Mouse (Mus musculus) heart, embryonic 16.5 days (tissue): ENCODE data around the gene Bicc1. TPM values are rescaled to one million over a fixed set of nuclear protein-coding genes. Genes with fewer than 3 reads are reported as not detected.

Experiments used
- ATAC-seq: fragments of 200-750 bp; cut with Nextera tagmentation; replicated peaks from 2 replicates; pipeline ENCODE4 v1.8.0; 2017; ENCODE audit warnings: moderate number of reproducible peaks; ENCODE audit not compliant: insufficient read depth, low FRiP score; ENCODE audit errors: extremely low read depth
- H3K27ac ChIP-seq: fragments of 300-500 bp; sonication (generic); 2 replicates; pipeline ENCODE4 v1.5.1; 2014; ENCODE audit warnings: mild to moderate bottlenecking, low read length, control low read depth, moderate library complexity
- H3K27me3 ChIP-seq: fragments of 300-500 bp; sonication (generic); 2 replicates; pipeline ENCODE4 v1.6.1; 2014; ENCODE audit warnings: low read length, mixed read lengths; ENCODE audit not compliant: control insufficient read depth, insufficient read depth
- H3K36me3 ChIP-seq: fragments of 300-500 bp; sonication (generic); 2 replicates; pipeline ENCODE4 v1.6.1; 2014; ENCODE audit not compliant: control insufficient read depth, insufficient read depth
- H3K4me1 ChIP-seq: fragments of 300-500 bp; sonication (generic); 2 replicates; pipeline ENCODE4 v1.6.1; 2014; ENCODE audit warnings: low read length, mixed read lengths; ENCODE audit not compliant: control insufficient read depth, insufficient read depth
- H3K4me2 ChIP-seq: fragments of 300-500 bp; sonication (generic); 2 replicates; pipeline ENCODE4 v1.6.1; 2014; ENCODE audit warnings: low read depth, mild to moderate bottlenecking, control low read depth, low read length
- H3K4me3 ChIP-seq: fragments of 300-500 bp; sonication (generic); 2 replicates; pipeline ENCODE4 v1.5.1; 2014; ENCODE audit warnings: mild to moderate bottlenecking, control low read depth, low read length
- H3K9ac ChIP-seq: fragments of 300-500 bp; sonication (generic); 2 replicates; pipeline ENCODE4 v1.6.1; 2014; ENCODE audit warnings: low read length, control low read depth
- H3K9me3 ChIP-seq: fragments of 300-500 bp; sonication (generic); replicated peaks from 2 replicates; pipeline ENCODE4 v1.6.1; 2016; ENCODE audit warnings: low read length; ENCODE audit not compliant: control insufficient read depth
- WGBS: fragments of 180-500 bp; shearing (Covaris S2); extraction: QIAGEN DNeasy Blood & Tissue Kit; methylation state at CpG from one replicate; pipeline ENCODE4 v1.1.7; 2014; 5-methylcytosine and 5-hydroxymethylcytosine counted together
- polyA plus RNA-seq: library from polyadenylated mRNA; unstranded; fragments of >200 nt; fragmentation: Nextera tagmentation; extraction: Ambion mirVana; gene quantifications from 2 replicates; pipeline ENCODE4 v1.2.1, GENCODE M21; 2015

Gene Bicc1
- polyA plus RNA-seq, 1 experiment from 2014 or later, result 16.7 TPM

GRCm38 (mm10) chr10:71060269-71060668, 99.2 kb downstream of the Bicc1 start:
- no peak overlapping the region for H3K4me3 ChIP-seq
- 29% methylated on average over 2 of the region's 2 CpGs for WGBS
- no peak overlapping the region for H3K27ac ChIP-seq
- H3K4me1 ChIP-seq, result peaks cover 25% of the 10 kb centered on the region
- H3K36me3 ChIP-seq, result no peaks in the 10 kb centered on the region
- ATAC-seq, result no peak
- no peaks in the 10 kb centered on the region for H3K27me3 ChIP-seq
- H3K9ac ChIP-seq, result no peak overlapping the region
- no peak overlapping the region for H3K4me2 ChIP-seq
- H3K9me3 ChIP-seq, result no peaks in the 10 kb centered on the region

GRCm38 (mm10) chr10:71058616-71059247, 100.8 kb downstream of the Bicc1 start:
- peak; percentile 71 for ATAC-seq
- no peaks in the 10 kb centered on the region for H3K36me3 ChIP-seq
- H3K9ac ChIP-seq, result peak overlapping the region; percentile 56
- 16% methylated on average over 14 of the region's 14 CpGs for WGBS
- peak overlapping the region; percentile 52 for H3K4me2 ChIP-seq
- no peak overlapping the region; the same call in 1 of the 2 replicates for H3K4me3 ChIP-seq
- no peaks in the 10 kb centered on the region for H3K27me3 ChIP-seq
- peaks cover 25% of the 10 kb centered on the region for H3K4me1 ChIP-seq
- no peaks in the 10 kb centered on the region for H3K9me3 ChIP-seq
- peak overlapping the region; percentile 87 for H3K27ac ChIP-seq

GRCm38 (mm10) chr10:71058070-71058469, 101.4 kb downstream of the Bicc1 start:
- Histone ChIP-seq H3K9ac (peak overlapping the region; percentile 56), H3K27me3 (no peaks in the 10 kb centered on the region), H3K4me3 (no peak overlapping the region), H3K4me2 (peak overlapping the region; percentile 52; the same call in 1 of the 2 replicates), H3K36me3 (no peaks in the 10 kb centered on the region), H3K9me3 (no peaks in the 10 kb centered on the region), H3K4me1 (peaks cover 26% of the 10 kb centered on the region), H3K27ac (peak overlapping the region; percentile 87)
- peak; percentile 55; the same call in 1 of the 2 replicates for ATAC-seq
- WGBS, result 51% methylated on average over 5 of the region's 5 CpGs

- ATAC-seq, result no peak
- peaks cover 20% of the 10 kb centered on the region for H3K4me1 ChIP-seq
- H3K36me3 ChIP-seq, result no peaks in the 10 kb centered on the region
- no peaks in the 10 kb centered on the region for H3K27me3 ChIP-seq
- no peaks in the 10 kb centered on the region for H3K9me3 ChIP-seq
- H3K9ac ChIP-seq, result no peak overlapping the region
- WGBS, result 64% methylated on average over 9 of the region's 9 CpGs
- H3K27ac ChIP-seq, result peak overlapping the region; percentile 81
- no peak overlapping the region for H3K4me3 ChIP-seq
- H3K4me2 ChIP-seq, result peak overlapping the region; percentile 37; the same call in 1 of the 2 replicates
Observed at GRCm38 (mm10) chr10:71052748-71053147, 106.8 kb downstream of the Bicc1 start.

GRCm38 (mm10) chr10:71052208-71052607, 107.3 kb downstream of the Bicc1 start:
- no peaks in the 10 kb centered on the region for H3K9me3 ChIP-seq
- no peak overlapping the region for H3K4me3 ChIP-seq
- no peak overlapping the region for H3K9ac ChIP-seq
- peaks cover 16% of the 10 kb centered on the region for H3K4me1 ChIP-seq
- 23% methylated on average over 7 of the region's 7 CpGs for WGBS
- peak; percentile 86 for ATAC-seq
- H3K4me2 ChIP-seq, result peak overlapping the region; percentile 37
- peak overlapping the region; percentile 81 for H3K27ac ChIP-seq
- no peaks in the 10 kb centered on the region for H3K27me3 ChIP-seq
- H3K36me3 ChIP-seq, result no peaks in the 10 kb centered on the region

- no peak for ATAC-seq
- H3K4me1 ChIP-seq, result peaks cover 16% of the 10 kb centered on the region
- 84% methylated on average over 10 of the region's 10 CpGs for WGBS
- no peaks in the 10 kb centered on the region for H3K27me3 ChIP-seq
- no peak overlapping the region for H3K4me3 ChIP-seq
- H3K27ac ChIP-seq, result no peak overlapping the region
- H3K4me2 ChIP-seq, result no peak overlapping the region
- no peaks in the 10 kb centered on the region for H3K36me3 ChIP-seq
- no peak overlapping the region for H3K9ac ChIP-seq
- H3K9me3 ChIP-seq, result no peaks in the 10 kb centered on the region
Observed at GRCm38 (mm10) chr10:71050722-71051333, 108.7 kb downstream of the Bicc1 start.

GRCm38 (mm10) chr10:71049294-71049693, 110.2 kb downstream of the Bicc1 start:
- ATAC-seq, result no peak
- WGBS, result 68% methylated on average over 17 of the region's 17 CpGs
- H3K4me3 ChIP-seq, result no peak overlapping the region
- 0 out of 2 replicates have a peak overlapping the region, but pooled peaks have one; percentile 4 for H3K27ac ChIP-seq
- H3K4me1 ChIP-seq, result peaks cover 16% of the 10 kb centered on the region
- H3K27me3 ChIP-seq, result no peaks in the 10 kb centered on the region
- H3K36me3 ChIP-seq, result peaks cover 4% of the 10 kb centered on the region; the same call in 1 of the 2 replicates
- H3K4me2 ChIP-seq, result no peak overlapping the region
- H3K9me3 ChIP-seq, result no peaks in the 10 kb centered on the region
- no peak overlapping the region for H3K9ac ChIP-seq

GRCm38 (mm10) chr10:71044410-71044809, 115.1 kb downstream of the Bicc1 start:
- no peaks in the 10 kb centered on the region for H3K4me1 ChIP-seq
- WGBS, result 76% methylated on average over 1 of the region's 1 CpGs
- H3K27ac ChIP-seq, result no peak overlapping the region
- H3K9ac ChIP-seq, result no peak overlapping the region
- H3K4me3 ChIP-seq, result no peak overlapping the region
- peaks cover 5% of the 10 kb centered on the region for H3K9me3 ChIP-seq
- ATAC-seq, result no peak
- H3K36me3 ChIP-seq, result peaks cover 4% of the 10 kb centered on the region; the same call in 1 of the 2 replicates
- no peaks in the 10 kb centered on the region for H3K27me3 ChIP-seq
- no peak overlapping the region for H3K4me2 ChIP-seq

- Histone ChIP-seq H3K9me3 (peaks cover 5% of the 10 kb centered on the region), H3K4me3 (no peak overlapping the region), H3K36me3 (peaks cover 4% of the 10 kb centered on the region; the same call in 1 of the 2 replicates), H3K9ac (no peak overlapping the region), H3K27me3 (no peaks in the 10 kb centered on the region), H3K27ac (no peak overlapping the region), H3K4me2 (no peak overlapping the region), H3K4me1 (no peaks in the 10 kb centered on the region)
- no peak for ATAC-seq
- WGBS, result 61% methylated on average over 4 of the region's 4 CpGs
Observed at GRCm38 (mm10) chr10:71041874-71042273, 117.6 kb downstream of the Bicc1 start.
